Mouse (Mus musculus) heart, adult 8-10 months (tissue): ENCODE data around the gene Gm11937. TPM values are rescaled to one million over a fixed set of nuclear protein-coding genes. Genes with fewer than 3 reads are reported as not detected.
"Not testable (repeated sequence)": the region's sequence is repeated elsewhere in the genome, so short reads cannot be mapped to it uniquely, and the experiment has no call there.

Experiments used
- DNase-seq: peaks from one replicate; pipeline ENCODE4 v3.0.0; 2022; ENCODE audit warnings: low spot score
- total RNA-seq, 4 experiments: library from RNA; stranded (reverse); gene quantifications; 2 replicates each; pipeline ENCODE4 v1.2.4; 2022

Gm11937 gene
- not detected for total RNA-seq

GRCm38 (mm10) chr11:99610089-99610488 lies at the start of gene Gm11937:
TSS of gene Gm11937 (minus strand) at chr11:99610189.
- not testable (repeated sequence) for DNase-seq

DNA sequence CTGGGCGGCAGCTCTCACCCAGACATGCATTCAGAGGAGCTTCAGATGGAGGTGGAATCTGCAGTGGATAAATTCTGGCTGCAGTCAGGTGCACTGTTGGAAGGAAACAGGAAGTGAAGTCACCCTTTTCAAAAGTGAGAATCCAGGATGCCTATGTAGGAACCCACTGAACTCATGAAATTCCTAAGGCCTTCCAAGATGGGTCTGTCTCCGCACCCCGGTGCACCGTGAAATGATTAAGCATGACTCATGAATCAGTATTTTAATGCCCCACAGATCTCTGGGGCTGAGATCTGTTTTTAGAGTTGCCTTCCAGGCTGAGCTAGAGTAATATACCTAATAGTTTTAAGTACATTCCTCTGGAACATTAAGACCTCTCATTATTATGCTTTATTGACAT lies 49.3 kb upstream of the Gm11937 start:
- no peak for DNase-seq

DNA sequence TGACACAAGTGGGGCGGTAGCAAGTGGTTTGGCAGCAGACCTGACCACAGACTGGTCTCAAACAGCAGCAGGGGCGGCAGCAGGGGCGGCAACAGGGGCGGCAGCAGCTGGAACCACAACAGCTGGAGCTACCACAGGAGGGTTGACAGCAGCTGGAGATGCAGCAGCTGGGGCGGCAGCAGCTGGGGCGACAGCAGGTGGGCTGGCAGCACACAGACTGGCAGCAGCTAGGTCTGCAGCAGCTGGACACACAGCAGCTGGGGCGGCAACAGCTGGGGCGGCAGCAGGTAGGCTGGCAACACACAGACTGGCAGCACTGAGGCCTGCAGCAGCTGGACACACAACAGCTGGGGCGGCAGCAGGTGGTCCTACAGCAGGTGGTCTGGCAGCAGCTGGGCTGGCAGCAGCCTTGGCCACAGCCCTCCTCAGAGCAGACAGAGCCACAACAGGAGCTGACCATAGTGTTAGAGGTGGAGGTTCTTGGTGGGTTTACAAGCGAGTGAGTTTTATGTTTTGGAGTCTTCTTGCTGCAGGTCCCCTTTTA lies 48.5 kb upstream of the Gm11937 start, which contains the start of gene Gm11563:
Gene Gm11563 (minus strand): TSS at position 494 of the 544 bp plus-strand sequence.
- not testable (repeated sequence) for DNase-seq

DNA sequence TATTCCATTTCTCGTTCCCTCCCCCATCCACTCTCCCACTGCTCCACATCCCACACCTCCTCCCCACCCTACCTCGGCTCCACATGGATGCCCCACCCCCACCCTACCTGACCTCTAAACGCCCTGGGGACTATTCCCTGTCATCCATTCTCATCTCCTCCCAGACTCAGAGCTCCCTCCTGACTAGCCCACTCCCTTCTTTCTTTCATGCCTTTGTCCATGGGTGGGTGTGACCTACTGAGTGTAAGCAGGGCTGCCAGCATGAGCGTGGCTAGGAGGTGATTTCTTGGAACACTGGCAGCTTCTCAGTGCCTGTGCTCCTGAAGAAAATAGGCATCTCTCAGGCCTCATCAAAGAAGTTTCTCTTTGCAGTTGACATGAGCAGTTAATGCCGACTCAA lies 47.1 kb upstream of the Gm11937 start:
- DNase-seq, result no peak

DNA sequence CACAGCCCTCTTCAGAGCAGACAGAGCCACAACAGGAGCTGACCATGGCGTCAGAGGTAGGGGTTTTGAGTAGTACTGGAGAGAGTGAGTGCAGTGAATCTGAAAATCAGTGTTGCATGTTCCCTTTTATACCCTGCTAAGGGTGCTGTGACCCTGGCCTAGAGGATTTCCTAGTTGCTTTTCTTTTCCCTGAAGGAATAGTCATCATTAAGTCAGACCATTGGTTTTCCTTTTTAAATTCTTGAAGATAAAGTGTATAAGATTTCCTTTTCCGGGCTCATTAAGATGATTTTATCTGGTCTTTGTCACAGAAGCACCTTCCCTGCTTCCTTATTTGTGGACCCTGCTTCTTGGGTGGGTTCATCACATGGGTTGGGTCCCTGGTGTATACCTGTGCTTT lies 40.1 kb upstream of the Gm11937 start, which contains the start of gene Gm11555:
Gene Gm11555 (minus strand): TSS at position 101 of the 400 bp plus-strand sequence.
- no peak for DNase-seq

DNA sequence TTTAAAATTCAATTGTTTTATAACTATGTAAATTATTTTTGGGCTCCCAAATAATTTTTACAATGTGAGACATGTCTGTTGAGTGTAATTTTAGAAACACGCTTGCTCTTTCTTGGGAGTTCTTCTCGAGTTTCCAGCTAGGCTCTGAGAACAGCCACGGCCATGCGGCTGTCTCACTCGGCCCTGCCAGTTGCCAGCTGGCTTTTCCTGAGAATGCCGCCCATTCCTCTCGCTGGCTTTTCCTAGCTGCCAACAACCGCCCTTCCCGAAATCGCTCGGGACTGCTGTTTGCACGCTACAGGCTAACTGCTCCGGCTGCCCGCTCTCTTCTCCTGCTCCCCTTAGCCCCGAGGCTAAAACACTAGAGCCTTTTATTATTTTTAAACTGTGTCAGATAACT lies 36.5 kb upstream of the Gm11937 start:
- DNase-seq, result no peak

- DNase-seq, result no peak
These were observed 34.4 kb upstream of the Gm11937 start for GRCm38 (mm10) chr11:99644351-99644750.

- not testable (repeated sequence) for DNase-seq
These were observed 33.7 kb upstream of the Gm11937 start, which contains the start of gene Krtap4-7 for GRCm38 (mm10) chr11:99643635-99644139. TSS of gene Krtap4-7 (minus strand) at chr11:99644089.

DNA sequence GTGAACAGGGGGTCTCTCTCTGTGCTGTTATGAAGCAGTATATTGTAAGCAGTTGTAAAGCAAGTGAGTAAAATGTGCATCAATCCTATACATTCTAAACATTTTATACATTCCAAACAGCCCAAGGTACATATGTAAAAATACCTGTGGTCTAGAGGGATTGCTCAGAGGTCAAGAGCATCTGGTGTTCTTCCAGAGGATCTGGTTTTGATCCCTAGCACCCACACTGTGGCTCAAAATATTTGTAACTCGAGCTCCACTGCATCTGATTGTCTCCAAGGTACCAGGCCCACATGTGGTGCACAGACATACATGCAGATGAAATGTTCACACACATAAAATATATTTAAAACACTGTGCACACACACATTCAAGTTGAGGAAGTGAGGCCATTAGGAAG lies 30.9 kb upstream of the Gm11937 start:
- no peak for DNase-seq

DNA sequence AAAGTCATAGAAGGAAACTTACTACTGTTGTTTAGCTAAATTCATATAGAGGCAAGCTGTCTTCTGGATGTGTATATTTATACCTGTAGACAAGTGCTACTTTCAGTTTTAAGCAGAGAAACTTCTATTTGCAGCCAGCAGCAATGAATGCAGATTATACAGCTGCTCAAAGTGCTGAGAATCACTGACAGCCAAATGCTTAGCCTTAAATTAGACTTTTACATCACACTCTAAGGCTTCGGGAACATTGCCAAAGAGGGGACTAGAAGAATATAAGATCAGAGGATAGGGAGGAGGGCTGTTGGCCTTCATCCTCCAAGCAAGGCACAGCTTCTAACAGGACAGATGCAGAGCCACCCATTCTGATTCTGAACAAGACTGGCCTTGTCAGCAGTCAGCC lies 27.1 kb upstream of the Gm11937 start:
- no peak for DNase-seq

DNA sequence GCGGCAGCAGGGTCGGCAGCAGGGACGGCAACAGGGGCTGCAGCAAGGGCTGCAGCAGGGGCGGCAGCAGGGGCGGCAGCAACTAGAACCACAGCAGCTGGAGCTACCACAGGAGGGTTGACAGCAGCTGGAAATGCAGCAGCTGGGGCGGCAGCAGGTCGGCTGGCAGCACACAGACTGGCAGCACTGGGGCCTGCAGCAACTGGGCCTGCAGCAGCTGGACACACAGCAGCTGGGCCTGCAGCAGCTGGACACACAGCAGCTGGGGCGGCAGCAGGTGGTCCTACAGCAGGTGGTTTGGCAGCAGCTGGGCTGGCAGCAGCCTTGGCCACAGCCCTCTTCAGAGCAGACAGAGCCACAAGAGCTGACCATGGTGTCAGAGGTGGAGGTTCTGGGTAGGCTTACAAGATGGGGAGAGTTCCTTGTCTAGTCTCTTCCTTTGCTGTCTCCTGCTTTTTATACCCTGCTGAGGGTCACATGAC lies 24.7 kb upstream of the Gm11937 start, which contains the start of gene Krtap4-2:
Gene Krtap4-2 (minus strand): TSS at position 432 of the 482 bp plus-strand sequence.
- DNase-seq, result no peak

DNA sequence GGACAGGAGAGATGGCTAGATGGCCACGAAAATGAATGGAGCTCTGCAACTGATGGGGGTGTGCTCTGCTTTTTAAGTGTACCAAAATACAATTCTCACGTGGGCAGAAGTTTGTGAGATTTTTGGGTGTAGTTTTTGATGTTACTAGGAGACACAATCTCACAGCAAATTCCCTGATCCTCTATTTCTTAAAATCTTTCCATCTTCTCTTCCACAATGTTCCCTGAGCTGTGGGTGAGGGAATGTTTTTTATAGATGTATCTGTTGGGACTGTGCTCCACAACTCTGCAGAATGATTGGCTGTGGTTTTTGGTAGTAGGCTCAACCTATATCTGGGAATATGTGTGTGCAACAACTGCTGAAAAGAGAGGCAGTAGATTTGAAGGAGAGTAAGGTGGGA lies 23.3 kb upstream of the Gm11937 start:
- no peak for DNase-seq

DNA sequence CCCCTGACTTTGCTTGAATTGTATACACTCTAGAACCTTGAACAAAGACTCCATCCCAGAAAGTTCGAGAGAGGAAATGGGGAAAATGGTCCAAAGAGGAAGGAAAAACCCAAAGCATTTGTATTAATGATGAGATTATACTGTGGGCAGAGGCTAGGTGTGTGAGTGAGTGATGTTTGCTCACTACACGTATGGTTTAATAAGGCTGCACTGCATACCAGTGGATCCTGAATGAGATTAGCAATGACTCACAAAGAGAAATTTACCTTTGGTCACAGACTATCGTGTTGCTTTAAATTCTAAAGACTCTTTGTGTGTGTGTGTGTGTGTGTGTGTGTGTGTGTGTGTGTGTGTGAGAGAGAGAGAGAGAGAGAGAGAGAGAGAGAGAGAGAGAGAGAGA lies 20.9 kb upstream of the Gm11937 start:
- no peak for DNase-seq

DNA sequence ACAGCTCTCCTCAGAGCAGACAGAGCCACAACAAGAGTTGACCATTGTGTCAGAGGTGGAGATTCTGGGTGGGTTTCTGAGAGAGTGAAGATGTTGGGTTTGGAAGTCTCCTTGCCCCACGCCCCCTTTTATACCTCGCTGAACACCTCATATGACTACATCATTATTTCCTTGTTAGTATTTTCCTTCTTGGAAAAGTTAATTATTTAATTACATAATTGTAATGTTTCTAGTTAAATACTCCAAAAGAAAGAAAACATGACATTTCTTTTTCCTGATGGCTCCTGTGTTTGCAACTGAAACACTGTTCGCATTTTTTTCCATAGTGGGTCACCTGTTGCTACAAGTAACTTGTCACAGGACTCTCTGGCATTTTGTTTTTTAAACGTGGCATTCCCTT lies 18.1 kb upstream of the Gm11937 start, which contains the start of gene Krtap4-1:
Gene Krtap4-1 (minus strand): TSS at position 101 of the 400 bp plus-strand sequence.
- no peak for DNase-seq

- no peak for DNase-seq
These were observed 10.3 kb upstream of the Gm11937 start, which contains the start of gene Gm11562 for GRCm38 (mm10) chr11:99620335-99620734. TSS of gene Gm11562 (minus strand) at chr11:99620435.

DNA sequence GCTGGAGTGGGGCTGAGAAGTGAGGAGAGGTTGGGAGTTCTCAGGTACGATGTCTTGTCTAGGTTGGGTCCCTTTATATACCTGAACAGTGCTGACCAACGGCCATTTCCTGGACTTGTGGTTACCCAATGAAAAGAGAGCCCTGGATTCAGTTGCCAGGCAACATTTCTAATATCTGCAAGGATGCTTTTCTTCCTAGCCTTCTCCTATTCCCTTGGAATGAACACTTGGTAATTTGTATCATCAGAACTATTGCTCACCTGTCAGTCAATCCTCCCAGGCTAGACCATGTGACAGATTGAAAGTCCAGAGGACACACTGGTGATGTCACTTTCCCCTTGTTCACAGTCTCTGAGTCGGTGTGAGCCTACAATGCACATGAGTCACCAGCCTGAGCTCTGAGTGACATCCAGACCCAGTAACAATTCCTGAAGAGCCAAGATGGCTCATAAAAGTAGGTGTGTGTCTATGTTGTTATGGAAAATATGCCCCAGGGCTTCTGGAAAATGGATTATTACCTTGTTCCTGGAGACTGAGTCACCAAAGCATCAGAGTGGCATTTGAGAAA lies 4.9 kb upstream of the Gm11937 start, which contains the start of gene Krtap2-4:
Gene Krtap2-4 (minus strand): TSS at position 51 of the 568 bp plus-strand sequence.
- DNase-seq, result no peak

- DNase-seq, result no peak
These were observed 863 bp downstream of the Gm11937 start for GRCm38 (mm10) chr11:99609126-99609525.

- DNase-seq, result not testable (repeated sequence)
These were observed 6.8 kb downstream of the Gm11937 start, which contains the start of gene Gm11938 for GRCm38 (mm10) chr11:99603208-99603607. TSS of gene Gm11938 (minus strand) at chr11:99603308.

DNA sequence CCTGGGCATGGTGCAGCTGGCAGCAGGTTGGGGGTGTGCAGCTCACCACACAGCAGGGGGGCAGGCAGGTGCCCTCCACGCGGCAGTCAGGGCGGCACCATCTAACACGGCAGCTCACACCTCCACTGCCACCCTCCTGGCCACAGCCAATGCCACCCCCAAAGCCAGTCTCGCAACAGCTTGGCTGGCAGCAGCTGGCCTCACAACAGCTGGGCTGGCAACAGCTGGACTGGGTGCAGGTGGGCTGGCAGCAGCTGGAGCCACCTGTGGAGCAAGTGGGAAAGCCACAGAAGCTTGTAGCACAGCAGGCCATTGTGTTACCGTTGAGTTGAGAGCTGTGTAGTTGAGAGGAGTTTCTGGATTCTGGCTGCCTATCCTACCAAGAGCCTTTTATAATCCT lies 12.2 kb downstream of the Gm11937 start, which contains the start of gene Krtap9-3:
Gene Krtap9-3 (minus strand): TSS at position 364 of the 400 bp plus-strand sequence.
- DNase-seq, result not testable (repeated sequence)

GRCm38 (mm10) chr11:99590981-99591380 lies 19.0 kb downstream of the Gm11937 start, which contains the start of gene Krtap1-3:
TSS of gene Krtap1-3 (minus strand) at chr11:99591339.
- DNase-seq, result no peak

DNA sequence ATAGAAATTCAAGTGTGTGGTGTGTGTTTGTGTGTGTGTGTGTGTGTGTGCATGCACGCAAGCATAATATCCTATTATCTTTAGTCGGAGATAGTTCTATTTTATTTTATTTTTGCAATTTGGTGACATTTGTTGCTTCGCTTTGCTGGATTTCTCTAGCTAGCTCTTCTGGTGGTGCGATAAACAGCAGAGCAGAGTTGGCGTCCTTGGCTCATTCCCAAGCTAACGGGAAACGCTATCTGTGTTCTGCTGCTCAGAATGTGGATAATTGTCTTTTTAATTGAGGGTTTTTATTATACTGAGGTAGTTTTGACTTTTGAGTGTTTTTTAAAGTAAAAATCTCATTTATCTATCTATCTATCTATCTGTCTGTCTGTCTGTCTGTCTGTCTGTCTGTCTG lies 24.9 kb downstream of the Gm11937 start:
- no peak for DNase-seq

- no peak for DNase-seq
These were observed 26.7 kb downstream of the Gm11937 start, which contains the start of gene Krtap1-4 for GRCm38 (mm10) chr11:99583245-99583704. TSS of gene Krtap1-4 (minus strand) at chr11:99583654.
